Mouse (Mus musculus): ENCODE data around the gene Itpr1.
"Not testable (repeated sequence)": the region's sequence is repeated elsewhere in the genome, so short reads cannot be mapped to it uniquely, and the experiment has no call there.

The Itpr1 gene

DNA sequence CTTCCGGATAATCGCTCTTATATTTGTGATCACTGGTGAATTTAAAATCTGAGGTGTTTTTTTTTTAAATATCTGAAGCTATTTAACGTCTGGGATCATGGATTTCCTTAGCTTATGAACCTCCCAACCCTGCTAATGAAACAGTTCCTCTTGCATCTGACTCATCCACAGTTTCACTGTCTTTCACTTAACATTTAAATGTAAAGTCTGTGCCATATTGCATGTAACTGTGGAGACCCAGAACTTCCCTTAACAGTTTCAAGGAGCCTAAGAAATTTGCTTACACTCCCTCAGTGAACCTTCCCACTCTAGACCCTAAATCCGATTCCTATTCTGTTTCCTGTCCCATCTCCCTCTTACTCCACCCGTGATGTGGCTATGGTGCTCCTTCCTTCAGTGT, 342.0 kb downstream of the Itpr1 start:
- no peak for DNase-seq

DNA sequence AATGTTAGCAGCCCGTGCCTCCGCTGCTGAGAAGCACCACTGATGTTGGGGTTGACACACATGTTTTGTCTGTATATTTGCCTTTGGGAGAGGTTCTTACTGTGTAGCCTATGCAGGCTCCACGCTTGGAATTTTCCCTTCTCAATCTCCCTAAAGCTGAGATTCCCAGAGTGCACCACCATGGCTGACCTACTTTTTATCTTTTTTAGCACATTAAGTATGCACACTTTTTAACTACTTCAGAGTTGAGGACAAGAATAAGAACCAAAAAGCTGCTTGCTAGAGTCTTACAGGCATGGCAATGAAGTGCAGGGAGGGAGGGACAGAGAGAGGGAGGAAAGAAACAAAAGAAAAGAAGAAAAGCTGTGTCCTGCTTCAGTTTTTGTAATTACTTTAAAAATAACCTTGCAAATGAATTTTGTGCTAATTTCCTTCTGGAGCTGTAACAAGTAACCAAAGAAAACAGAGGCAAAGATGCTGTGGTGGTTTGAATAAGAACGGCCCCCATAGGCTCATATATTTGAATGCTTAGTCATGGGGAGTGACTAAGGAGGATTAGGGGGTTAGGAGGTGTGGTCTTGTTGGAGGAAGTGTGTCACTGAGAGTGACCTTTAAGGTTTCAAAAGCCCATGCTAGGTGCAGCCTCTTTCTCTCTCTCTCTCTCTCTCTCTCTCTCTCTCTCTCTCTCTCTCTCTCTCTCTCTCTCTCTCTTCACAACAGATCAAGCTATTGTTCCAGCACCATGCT, 344.9 kb downstream of the Itpr1 start:
- no peak for DNase-seq

DNA sequence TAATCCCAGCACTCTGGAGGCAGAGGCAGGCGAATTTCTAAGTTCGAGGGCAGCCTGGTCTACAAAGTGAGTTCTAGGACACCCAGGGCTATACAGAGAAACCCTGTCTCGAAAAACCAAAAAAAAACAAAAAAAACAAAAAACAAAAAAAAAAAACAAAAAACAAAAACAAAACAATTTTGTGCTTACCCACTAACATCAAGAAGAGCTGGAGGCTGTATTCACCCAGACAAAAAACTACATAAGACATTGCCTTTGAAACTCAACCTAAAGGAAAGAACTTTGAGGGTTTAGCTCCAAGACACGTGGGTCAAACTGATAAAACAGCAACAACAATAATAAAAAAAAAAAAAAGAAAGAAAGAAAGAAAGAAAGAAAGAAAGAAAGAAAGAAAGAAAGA, 346.3 kb downstream of the Itpr1 start:
- DNase-seq, result not testable (repeated sequence)

DNA sequence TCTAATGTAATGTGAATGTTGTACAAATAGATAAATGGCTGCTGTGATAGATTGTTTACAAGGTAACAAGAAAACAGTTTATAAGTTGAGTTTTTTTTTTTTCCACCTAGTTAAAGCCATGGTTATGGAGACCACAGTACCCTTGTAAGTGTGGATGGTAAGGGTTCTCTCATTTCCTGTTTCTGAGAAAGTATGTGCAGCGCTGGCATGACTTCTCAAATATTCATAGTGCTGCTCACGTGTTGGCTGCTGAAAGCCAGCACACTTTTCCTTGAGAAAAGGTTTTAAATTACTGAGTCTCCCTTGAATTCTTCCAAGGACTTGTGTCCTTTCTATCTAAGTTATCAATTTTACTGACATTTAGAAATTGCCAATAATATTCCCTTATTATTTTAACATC, 350.1 kb downstream of the Itpr1 start:
- DNase-seq, result no peak

DNA sequence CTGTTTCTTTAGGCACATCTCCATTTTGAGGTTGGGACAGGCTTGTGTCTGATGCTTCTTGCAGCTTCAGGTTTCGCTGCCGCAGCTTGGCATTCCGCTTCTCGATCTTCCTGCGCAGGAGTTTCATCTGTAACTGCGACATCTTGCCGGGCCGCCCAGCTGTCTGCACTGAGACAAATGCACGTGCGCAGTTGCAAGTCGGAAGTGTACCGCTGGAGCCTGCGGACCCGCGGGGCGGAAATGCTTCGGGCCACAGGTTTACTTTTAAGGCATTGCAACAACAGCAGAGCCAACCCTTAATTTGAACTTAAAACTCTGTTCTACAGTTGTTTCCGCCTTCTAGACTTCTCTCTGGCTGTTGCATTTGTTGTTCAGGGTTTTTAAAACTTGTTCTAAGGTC, 352.6 kb downstream of the Itpr1 start:
- DNase-seq, result not testable (repeated sequence)

DNA sequence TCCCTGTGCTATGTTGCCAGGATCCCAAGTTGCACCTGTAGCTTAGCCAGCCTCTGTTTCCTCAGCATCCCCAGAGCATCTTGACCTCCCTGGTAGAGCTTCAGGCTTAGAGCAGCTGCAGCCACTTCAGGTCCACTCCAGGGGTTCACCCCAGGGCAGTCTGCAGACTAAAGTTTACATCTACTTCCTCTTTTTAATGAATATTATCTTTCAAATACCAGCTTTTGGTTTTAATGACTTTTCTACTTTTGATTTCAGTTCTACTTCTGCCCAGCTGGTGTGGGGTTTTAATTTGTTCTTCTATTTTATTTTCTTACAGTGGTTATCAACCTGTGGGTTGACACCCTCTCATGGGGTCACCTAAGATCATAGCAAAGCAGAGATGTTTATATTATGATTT, 353.7 kb downstream of the Itpr1 start:
- DNase-seq, result no peak

DNA sequence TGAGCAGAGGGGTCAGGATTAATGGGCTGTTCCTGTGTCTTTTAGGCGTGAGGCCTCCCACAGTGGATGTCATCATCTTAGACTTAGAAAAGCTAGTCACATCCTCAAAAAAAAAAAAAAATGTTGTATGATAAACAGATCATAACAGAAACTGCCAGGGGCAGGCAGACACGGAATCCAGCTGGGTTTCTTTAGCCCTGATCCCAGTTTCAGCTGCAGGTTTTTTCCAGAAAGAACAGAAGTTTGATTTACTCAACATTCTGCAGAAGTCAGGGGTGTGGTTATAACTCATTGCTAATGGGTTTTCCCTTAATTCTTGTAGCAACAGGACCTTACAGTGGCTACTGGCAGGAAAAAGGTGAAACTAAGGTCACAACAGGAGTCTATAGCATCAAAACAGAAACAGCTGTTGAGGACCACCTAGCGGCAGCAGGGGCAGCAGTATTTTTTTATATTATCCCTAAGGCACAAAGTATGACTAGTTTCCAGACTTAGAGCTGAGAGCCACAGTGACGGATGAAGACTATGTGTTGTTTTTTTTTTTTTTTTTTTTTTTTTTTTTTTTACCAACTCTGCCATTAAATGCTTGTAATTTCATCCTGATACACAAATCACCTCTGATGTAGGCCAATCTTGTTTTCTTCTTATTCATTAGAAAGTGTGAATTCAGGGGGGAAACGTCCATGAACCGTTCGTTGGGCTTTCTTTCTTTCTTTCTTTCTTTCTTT, 356.7 kb downstream of the Itpr1 start:
- DNase-seq, result peak; percentile 57

DNA sequence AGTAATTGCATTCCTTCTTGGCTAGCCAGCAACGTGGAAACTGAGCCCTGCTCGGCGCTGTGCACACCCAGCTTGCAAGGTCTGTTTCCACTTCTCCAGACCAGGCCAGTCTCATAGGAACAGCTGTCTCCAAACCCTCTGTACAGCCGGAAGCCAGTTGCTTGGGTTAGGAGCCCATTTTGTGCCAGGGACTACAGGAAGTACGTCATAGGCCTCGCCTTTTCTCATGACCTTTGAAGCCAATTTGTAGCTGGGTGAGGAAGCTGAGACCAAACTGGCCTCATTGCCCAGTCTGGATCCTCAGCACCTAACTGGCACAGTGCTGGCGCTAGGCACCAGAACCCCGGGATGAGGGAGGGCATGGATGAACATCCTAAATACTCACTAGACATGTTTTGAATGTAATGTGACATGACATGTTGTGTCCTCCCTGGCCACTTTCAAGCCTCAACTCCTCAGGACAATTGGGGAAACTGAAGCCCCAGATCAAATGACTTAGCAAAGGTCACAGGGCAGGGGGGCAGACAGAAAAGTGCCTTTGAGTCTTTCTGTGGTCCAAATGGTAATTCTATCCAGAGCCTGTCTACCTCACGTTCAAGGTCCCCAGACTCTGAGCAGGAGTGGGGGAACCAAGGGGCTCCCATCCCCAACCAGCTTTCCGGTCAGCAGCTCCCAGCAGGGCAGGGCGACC, 357.6 kb downstream of the Itpr1 start:
- peak; percentile 54 for DNase-seq

DNA sequence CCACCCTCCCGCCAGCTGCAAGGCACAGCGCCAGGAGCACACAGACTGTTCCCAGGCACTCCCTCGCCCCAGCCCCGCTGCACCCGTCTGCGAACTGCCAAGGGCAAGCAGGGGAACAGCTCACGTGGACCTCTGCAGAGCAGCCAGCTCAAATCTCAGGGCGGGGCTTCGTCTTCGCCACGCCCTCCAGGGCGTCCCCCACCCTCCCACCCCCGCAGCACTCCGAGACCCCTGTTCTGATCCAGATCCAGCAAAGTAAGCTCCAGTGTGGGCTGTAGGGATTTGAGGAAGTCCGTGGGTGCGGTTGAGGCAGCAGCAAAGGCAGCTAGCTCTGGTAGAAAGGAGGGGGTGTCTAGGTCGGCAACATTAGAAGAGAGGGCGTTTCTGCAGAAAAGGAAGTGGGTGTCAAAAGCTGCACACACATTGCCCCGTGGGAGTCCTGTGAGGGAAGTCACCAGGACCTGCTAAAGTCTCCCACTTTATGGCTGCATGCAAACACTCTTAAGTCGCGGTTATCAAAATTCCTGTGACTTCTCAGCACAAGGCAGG, 358.2 kb downstream of the Itpr1 start:
- DNase-seq, result peak; percentile 92

DNA sequence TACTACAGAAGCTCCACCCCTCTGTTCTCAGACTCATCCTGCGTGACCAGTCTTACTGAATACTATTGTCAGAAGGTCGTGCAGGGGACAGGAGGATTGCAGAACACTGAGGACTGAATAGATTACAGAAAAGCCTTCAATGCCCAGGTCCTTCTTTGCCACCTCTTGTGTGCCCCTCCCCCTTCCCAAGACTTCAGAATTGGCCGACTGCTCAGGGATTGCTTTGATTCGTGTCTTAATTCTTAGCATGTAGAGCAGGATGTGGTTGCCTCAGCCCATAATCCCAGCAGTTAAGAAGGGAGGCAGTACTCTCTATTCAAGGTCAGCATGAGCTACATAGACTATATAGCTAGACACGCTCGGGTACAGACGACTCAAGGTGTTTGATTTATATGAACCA, 359.8 kb downstream of the Itpr1 start:
- DNase-seq, result no peak

DNA sequence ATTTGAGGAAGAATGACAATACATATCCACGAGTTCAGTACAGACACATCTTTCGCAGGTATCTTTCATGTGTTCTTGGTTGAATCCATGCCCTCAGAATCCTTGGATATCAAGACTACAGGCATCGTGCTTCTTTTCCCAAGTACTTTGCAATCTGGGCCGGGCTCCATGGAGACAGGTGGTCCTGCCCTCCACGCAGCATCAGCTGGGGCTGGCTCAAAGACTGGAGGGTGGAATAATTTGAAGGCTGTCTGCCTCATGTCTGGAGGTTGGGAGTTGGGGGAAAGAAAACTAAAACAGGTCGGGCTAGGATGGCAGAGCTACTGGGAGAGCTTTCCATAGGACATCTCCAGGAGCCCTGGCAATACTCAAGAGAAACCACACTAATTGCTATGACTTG, 364.2 kb downstream of the Itpr1 start:
- DNase-seq, result no peak

DNA sequence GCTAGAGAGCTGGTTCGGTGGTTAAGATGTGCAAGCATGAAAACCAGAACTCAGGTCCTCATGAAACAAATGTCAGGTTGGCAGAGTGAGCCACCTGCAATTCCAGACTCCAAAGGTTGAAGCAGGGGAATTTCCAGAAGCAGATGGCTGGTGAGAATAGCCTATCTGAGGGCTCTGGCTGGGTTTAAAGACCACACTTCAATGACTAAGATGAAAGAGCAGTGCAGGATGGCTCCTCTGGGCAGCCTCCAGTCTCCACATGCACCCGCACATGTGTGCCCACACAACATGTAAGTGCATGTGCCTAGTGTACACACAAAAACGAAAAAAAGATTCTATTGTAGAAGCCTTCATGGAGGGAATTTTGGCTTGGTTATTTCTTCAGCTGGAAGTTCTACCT, 375.5 kb downstream of the Itpr1 start:
- no peak for DNase-seq

DNA sequence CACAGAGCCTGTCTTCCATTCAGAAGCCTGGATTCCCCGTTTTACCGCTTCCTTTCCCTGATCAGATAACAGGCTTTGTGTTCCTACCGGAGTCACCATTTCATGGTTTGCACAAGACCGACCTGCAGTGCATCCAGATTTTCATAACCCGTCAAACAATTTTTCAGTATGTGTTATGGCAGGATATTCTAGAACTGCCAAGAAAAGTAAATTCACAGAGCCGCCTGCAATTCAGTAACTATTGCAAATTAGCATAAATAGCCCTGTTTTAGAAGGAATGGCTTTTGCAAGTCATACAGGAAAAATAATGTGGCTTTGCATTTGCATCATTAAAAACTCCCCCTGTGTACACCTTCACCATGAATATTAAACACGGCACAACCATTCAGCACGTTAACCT, 379.3 kb downstream of the Itpr1 start:
- no peak for DNase-seq

DNA sequence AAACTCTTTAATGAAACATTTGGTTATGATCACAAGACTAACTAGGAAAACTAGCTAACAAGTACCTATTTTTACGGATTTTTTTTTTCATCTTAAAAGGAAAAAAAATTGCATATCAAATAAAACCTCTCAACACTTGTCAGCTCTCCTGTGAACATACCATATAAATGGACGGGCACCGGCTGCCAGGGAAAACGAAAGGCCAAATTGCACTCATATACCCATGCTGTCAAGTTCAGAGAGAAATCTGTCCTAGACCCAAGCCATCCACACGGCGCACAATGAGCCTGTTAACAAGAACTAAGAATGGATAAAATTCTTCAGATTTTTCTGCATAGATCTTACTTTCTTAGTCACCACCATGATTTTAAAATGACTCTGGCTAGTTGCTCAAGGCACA, 379.7 kb downstream of the Itpr1 start:
- DNase-seq, result no peak

DNA sequence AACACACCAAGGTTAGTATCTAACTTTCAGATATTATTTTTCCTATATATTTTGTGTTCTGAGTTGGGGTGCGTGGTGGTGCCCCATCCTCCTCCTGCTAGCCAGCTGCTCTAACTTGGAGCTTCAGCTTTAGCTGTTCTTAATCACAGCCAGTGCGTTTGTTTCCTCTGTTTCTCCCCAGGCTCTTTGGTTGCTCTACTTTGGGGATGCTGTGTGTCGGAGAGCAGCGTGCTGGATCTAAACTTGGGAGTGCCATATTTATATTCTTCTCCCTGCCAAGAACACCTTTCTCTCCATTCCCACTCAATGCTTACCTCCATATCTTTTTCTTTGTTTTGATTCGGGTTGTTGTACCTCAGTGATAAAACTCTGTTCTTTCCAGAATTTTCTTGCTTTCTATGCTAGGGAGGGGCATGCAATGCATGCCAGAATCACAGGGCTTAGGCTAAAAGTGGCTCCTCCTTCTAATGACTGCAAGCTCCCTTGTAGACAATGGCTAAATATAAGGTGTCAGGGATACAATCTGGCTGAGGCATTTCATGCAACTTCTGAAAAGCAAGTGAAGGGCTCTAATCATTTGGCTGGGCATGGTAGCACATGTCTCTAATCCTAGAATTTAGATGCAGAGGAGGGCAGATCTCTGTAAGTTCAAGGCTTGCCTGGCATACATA, 381.4 kb downstream of the Itpr1 start:
- DNase-seq, result no peak

DNA sequence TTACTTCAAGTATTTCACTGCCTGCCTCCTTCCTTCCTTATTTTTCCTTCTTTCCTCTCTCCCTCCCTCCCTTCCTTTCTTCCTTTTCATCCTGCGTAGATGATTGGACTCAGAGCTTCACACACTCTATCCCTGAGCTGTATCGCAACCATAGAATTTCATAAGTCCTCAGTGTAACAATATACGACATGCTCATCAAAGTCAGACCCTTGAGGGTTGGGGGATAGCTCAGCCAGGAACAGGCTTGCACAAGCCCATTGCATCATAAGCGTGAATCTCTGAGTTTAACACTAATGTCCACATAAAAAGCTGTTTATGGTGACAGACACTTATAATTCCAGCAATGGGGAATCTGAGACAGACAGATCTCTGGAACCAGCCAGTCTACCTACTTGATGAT, 385.8 kb downstream of the Itpr1 start:
- DNase-seq, result no peak

DNA sequence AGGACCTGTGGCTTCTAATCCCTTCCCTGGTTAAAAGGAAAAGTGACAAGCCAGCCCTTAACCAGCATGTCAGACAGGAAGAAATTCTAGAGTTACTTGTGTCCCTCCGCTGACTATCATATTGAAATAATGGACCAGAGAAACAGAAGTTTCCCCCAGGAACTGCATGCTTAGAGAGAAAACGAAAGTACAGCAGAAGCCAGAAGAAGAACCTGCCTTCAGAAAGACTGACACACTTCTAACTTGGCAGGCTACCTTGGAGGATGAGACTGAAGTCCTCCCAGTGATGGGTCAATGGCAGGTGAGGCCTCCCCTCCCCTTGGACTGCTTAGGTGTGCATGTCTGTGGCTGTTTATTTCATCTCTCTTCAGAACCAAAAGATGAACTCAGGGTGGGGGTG, 386.4 kb downstream of the Itpr1 start:
- no peak for DNase-seq

Data from kidney, postnatal 10 days (tissue).